Mouse (Mus musculus): ENCODE results near the gene Cdh22.

- no peak for TF ChIP-seq CTCF (IDR thresholded peaks at IDR 0.05; ENCODE audit: low read depth)
- no peak for TF ChIP-seq EP300 (IDR thresholded peaks at IDR 0.05; ENCODE audit: low read depth)
Measured at GRCm38 (mm10) chr2:165271326-165271725, 36.7 kb upstream of the Cdh22 start.
